In genomic region chr5:5507701-5508225, GRCm38 (mm10) we compare ENCODE assay signal across 9 mouse cellular contexts. TPM values are rescaled to one million over a fixed set of nuclear protein-coding genes. Genes with fewer than 3 reads are reported as not detected.
DNase-seq lines count a peak whose midpoint lies in the region; ATAC-seq and TF ChIP-seq lines count a peak whose summit lies in the region.
"Had no signal": no experiment of that assay in that cellular context is flagged by ENCODE, and none has a peak within 500 bp of the region (broad histone marks: within the 10 kb centered on the region; RNA-seq: fewer than 3 reads in every experiment).

No protein-coding gene starts in this region.

- peaks cover 36 to 70% of the 10 kb centered on the region in 2 experiments for H3K36me3 ChIP-seq in CH12.LX (replicated peaks in 1 of 2; ENCODE audit: control insufficient read depth in 1 of 2, insufficient read depth in 1 of 2, low read length in 1 of 2)
- peaks cover 35% of the 10 kb centered on the region for H3K36me3 ChIP-seq in embryonic facial prominence, embryonic 14.5 days (ENCODE audit: control insufficient read depth, insufficient read depth, low read length)
- peaks cover 21% of the 10 kb centered on the region; the same call in 1 of the 2 replicates for H3K36me3 ChIP-seq in lung, embryonic 14.5 days (ENCODE audit: insufficient read depth)

- H3K79me2 ChIP-seq in CH12.LX (replicated peaks; ENCODE audit: control insufficient read depth, extremely low read depth, insufficient read depth, poor library complexity, severe bottlenecking): no peaks in the 10 kb centered on the region; the same call in 1 of the 2 replicates

- TF ChIP-seq EP300 in CH12.LX (IDR thresholded peaks at IDR 0.05; ENCODE audit: low read length): no peak

- no peak overlapping the region for H3K9ac ChIP-seq in CH12.LX (ENCODE audit: insufficient read depth, low read depth)
- no peak overlapping the region for H3K9ac ChIP-seq in embryonic facial prominence, embryonic 14.5 days (ENCODE audit: low read depth, low read length)
- no peak overlapping the region for H3K9ac ChIP-seq in lung, embryonic 14.5 days
- H3K9ac ChIP-seq: embryonic facial prominence, embryonic 15.5 days had no signal

- TF ChIP-seq POLR2A in CH12.LX (IDR thresholded peaks at IDR 0.05; ENCODE audit: low read depth, low read length): no peak

- TF ChIP-seq CTCF in CH12.LX (conservative IDR thresholded peaks at IDR 0.05 in 1 of 2, IDR thresholded peaks at IDR 0.05 in 1 of 2; ENCODE audit: low read depth in 2 of 2, low read length in 2 of 2): peak in 1 of 2 experiments; percentile 71; a peak in 2 of 4 replicates
- TF ChIP-seq CTCF in layer of hippocampus, adult 2 months (conservative IDR thresholded peaks at IDR 0.05): peak; percentile 76
- TF ChIP-seq CTCF in lung, embryonic 14.5 days (IDR thresholded peaks at IDR 0.05; ENCODE audit: low read depth): peak; percentile 79

- in situ Hi-C loops in CH12.LX (cut with MboI; ENCODE audit: low pct_ligation_motif_present, low pct_unique_long_range_greater_than_20kb, low sequenced_read_pairs): loop anchor here (10.0 to 25.0 kb wide), 2 partner anchors 130 to 227 kb away; no protein-coding TSS in a partner anchor

- ATAC-seq in embryonic facial prominence, embryonic 14.5 days (ENCODE audit: low read depth): peak; percentile 44; the same call in 1 of the 2 replicates
- ATAC-seq in hematopoietic stem cell, adult 5-6 weeks (replicated peaks in 1 of 2; ENCODE audit: insufficient read depth in 1 of 2, low FRiP score in 2 of 2, low TSS enrichment in 1 of 2, low read depth in 1 of 2, poor library complexity in 2 of 2, severe bottlenecking in 2 of 2): peak; percentile 69 to 71; a peak in 3 of 4 replicates
- peak; percentile 57; the same call in 1 of the 2 replicates for ATAC-seq in lung, embryonic 14.5 days (ENCODE audit: insufficient read depth)

- peak; percentile 26 for DNase-seq in CH12.LX (ENCODE audit: extremely low read depth)
- DNase-seq in adrenal gland, postnatal 25 days: peak; percentile 73
- DNase-seq in embryonic facial prominence, embryonic 14.5 days (ENCODE audit: low spot score): peak; percentile 48
- peak; percentile 39 to 53 for DNase-seq in layer of hippocampus, adult 2 months (ENCODE audit: low spot score in 2 of 2)
- DNase-seq in lung, embryonic 14.5 days: peak; percentile 78
- DNase-seq in ovary, postnatal 14 days (ENCODE audit: low spot score): peak; percentile 38
- peak; percentile 20 to 69 for DNase-seq in urinary bladder, postnatal 4 days (ENCODE audit: low spot score in 2 of 2)

- dilution Hi-C loops in CH12.LX (cut with MboI; ENCODE audit: extremely low pct_ligation_motif_present, extremely low pct_unique_long_range_greater_than_20kb, low sequenced_read_pairs): no loop called here

- 58% methylated on average over 19 of the region's 20 CpGs for WGBS in embryonic facial prominence, embryonic 14.5 days
- 53% methylated on average over 20 of the region's 20 CpGs for WGBS in lung, embryonic 14.5 days

- peaks cover 8 to 32% of the 10 kb centered on the region in 2 experiments for H3K4me1 ChIP-seq in CH12.LX (ENCODE audit: control insufficient read depth in 1 of 2, insufficient read depth in 2 of 2)
- 0 out of 2 replicates have a peak, but pooled peaks cover 3% of the 10 kb centered on the region for H3K4me1 ChIP-seq in embryonic facial prominence, embryonic 14.5 days (ENCODE audit: control insufficient read depth, insufficient read depth, low read length)
- no peaks in the 10 kb centered on the region for H3K4me1 ChIP-seq in lung, embryonic 14.5 days (ENCODE audit: insufficient read depth)

- H3K4me3 ChIP-seq in CH12.LX (replicated peaks in 1 of 3; ENCODE audit: low read depth in 2 of 3, low read length in 2 of 3, poor library complexity in 1 of 3): no peak overlapping the region
- no peak overlapping the region for H3K4me3 ChIP-seq in embryonic facial prominence, embryonic 14.5 days (ENCODE audit: low read depth, low read length)
- peak overlapping the region; percentile 17; the same call in 1 of the 2 replicates for H3K4me3 ChIP-seq in layer of hippocampus, adult 2 months
- H3K4me3 ChIP-seq in lung, embryonic 14.5 days (ENCODE audit: low read depth, low read length): no peak overlapping the region
- H3K4me3 ChIP-seq: embryonic facial prominence, embryonic 15.5 days had no signal

- H3K27me3 ChIP-seq in CH12.LX (replicated peaks): no peaks in the 10 kb centered on the region
- H3K27me3 ChIP-seq in embryonic facial prominence, embryonic 14.5 days (replicated peaks; ENCODE audit: control insufficient read depth, insufficient read depth, low read length): no peaks in the 10 kb centered on the region
- H3K27me3 ChIP-seq in lung, embryonic 14.5 days (ENCODE audit: insufficient read depth, low read length): no peaks in the 10 kb centered on the region
- H3K27me3 ChIP-seq: embryonic facial prominence, embryonic 15.5 days had no signal

- H3K27ac ChIP-seq in CH12.LX (ENCODE audit: insufficient read depth, low read depth): no peak overlapping the region
- H3K27ac ChIP-seq in embryonic facial prominence, embryonic 14.5 days (replicated peaks; ENCODE audit: low read depth, low read length): no peak overlapping the region
- no peak overlapping the region for H3K27ac ChIP-seq in layer of hippocampus, adult 2 months
- no peak overlapping the region for H3K27ac ChIP-seq in lung, embryonic 14.5 days (ENCODE audit: low read depth)
- H3K27ac ChIP-seq: embryonic facial prominence, embryonic 15.5 days had no signal

- peak; percentile 58 for TF ChIP-seq RAD21 in CH12.LX (IDR thresholded peaks at IDR 0.05; ENCODE audit: low read depth, low read length)

- H3K9me3 ChIP-seq in CH12.LX (replicated peaks; ENCODE audit: low read length): peaks cover 4% of the 10 kb centered on the region
- H3K9me3 ChIP-seq in embryonic facial prominence, embryonic 14.5 days (ENCODE audit: control insufficient read depth, low read length): no peaks in the 10 kb centered on the region
- H3K9me3 ChIP-seq in lung, embryonic 14.5 days (ENCODE audit: low read depth, low read length): no peaks in the 10 kb centered on the region
- H3K9me3 ChIP-seq: embryonic facial prominence, embryonic 15.5 days had no signal

- no peak overlapping the region for H3K4me2 ChIP-seq in CH12.LX (ENCODE audit: insufficient read depth, low read depth, poor library complexity, severe bottlenecking)
- no peak overlapping the region for H3K4me2 ChIP-seq in embryonic facial prominence, embryonic 14.5 days (ENCODE audit: low read depth, low read length)
- no peak overlapping the region for H3K4me2 ChIP-seq in lung, embryonic 14.5 days
- H3K4me2 ChIP-seq: embryonic facial prominence, embryonic 15.5 days had no signal

TF ChIP-seq in CH12.LX, 34 proteins besides CTCF, POLR2A, EP300 and RAD21:
- TF ChIP-seq SMC3 (IDR thresholded peaks at IDR 0.05; ENCODE audit: low read depth, low read length) (peak; percentile 81), UBTF (IDR thresholded peaks at IDR 0.05; ENCODE audit: low read depth, low read length) (no peak)
TF ChIP-seq in CH12.LX: peak in this region for 1.

RNA-seq across cellular contexts. Expression of gene Cldn12, which starts 7.0 kb away (rescaled TPM):
- 13.4 and 23.5 TPM in 2 replicates for total RNA-seq in CH12.LX (2012; rRNA removed)
- 22.6 and 24.1 TPM in 2 replicates for total RNA-seq in CH12.LX (2014; rRNA removed)
- 10.6 and 11.8 TPM in 2 replicates for polyA plus RNA-seq in CH12.LX (2012; ENCODE audit: insufficient read length, low read depth)
- 18.6 and 25.2 TPM in 2 replicates for total RNA-seq in adrenal gland, postnatal 25 days (2021)
- 15.6 and 16.1 TPM in 2 replicates for polyA plus RNA-seq in embryonic facial prominence, embryonic 14.5 days (2014; fragmentation: Nextera tagmentation; extraction: Ambion mirVana)
- total RNA-seq in hematopoietic stem cell, adult 5-6 weeks (2017): 12.8 and 12.9 TPM in 2 replicates
- 10 to 100 TPM; 32.0 to 33.5 TPM for total RNA-seq in layer of hippocampus, adult 2 months (2021)
- 17.6 and 17.9 TPM in 2 replicates for polyA plus RNA-seq in lung, embryonic 14.5 days (2014; fragmentation: Nextera tagmentation; extraction: Ambion mirVana)

RNA-seq across cellular contexts. Expression of gene 1700015F17Rik, which starts 28.8 kb away (rescaled TPM):
- total RNA-seq in CH12.LX (2012; rRNA removed) (not detected in 2 replicates), CH12.LX (2014; rRNA removed) (not detected in 2 replicates)
- not detected in 2 replicates for polyA plus RNA-seq in CH12.LX (2012; ENCODE audit: insufficient read length, low read depth)
- total RNA-seq in adrenal gland, postnatal 25 days (2021): not detected in 2 replicates
- polyA plus RNA-seq in embryonic facial prominence, embryonic 14.5 days (2014; fragmentation: Nextera tagmentation; extraction: Ambion mirVana): not detected in 2 replicates
- not detected in 2 replicates for total RNA-seq in hematopoietic stem cell, adult 5-6 weeks (2017)
- not detected for total RNA-seq in layer of hippocampus, adult 2 months (2021)
- not detected in 2 replicates for polyA plus RNA-seq in lung, embryonic 14.5 days (2014; fragmentation: Nextera tagmentation; extraction: Ambion mirVana)
- polyA plus RNA-seq: embryonic facial prominence, embryonic 15.5 days had no signal

RNA-seq across cellular contexts. Expression of gene Gtpbp10, which starts 51.6 kb away (rescaled TPM):
- total RNA-seq in CH12.LX (2012; rRNA removed): not detected in 2 replicates
- not detected in 2 replicates for total RNA-seq in CH12.LX (2014; rRNA removed)
- not detected in 2 replicates for polyA plus RNA-seq in CH12.LX (2012; ENCODE audit: insufficient read length, low read depth)
- total RNA-seq in adrenal gland, postnatal 25 days (2021): 15.0 and 17.2 TPM in 2 replicates
- 24.6 and 25.4 TPM in 2 replicates for polyA plus RNA-seq in embryonic facial prominence, embryonic 14.5 days (2014; fragmentation: Nextera tagmentation; extraction: Ambion mirVana)
- total RNA-seq in hematopoietic stem cell, adult 5-6 weeks (2017): 31.6 and 38.6 TPM in 2 replicates
- 10 to 100 TPM; 10.1 TPM for total RNA-seq in layer of hippocampus, adult 2 months (2021)
- 31.0 and 33.7 TPM in 2 replicates for polyA plus RNA-seq in lung, embryonic 14.5 days (2014; fragmentation: Nextera tagmentation; extraction: Ambion mirVana)

Comparison
In these comparisons a context has a peak if more than half of its experiments do, and no peak if none do; other contexts are left out.
1. DNase-seq: peak in every context shown above with its lines; median percentile 78 in lung, embryonic 14.5 days; 73 in adrenal gland, postnatal 25 days; 48 in embryonic facial prominence, embryonic 14.5 days; 46 in layer of hippocampus, adult 2 months; 44 in urinary bladder, postnatal 4 days; 38 in ovary, postnatal 14 days; 26 in CH12.LX.
2. RNA of gene Gtpbp10, which starts 51.6 kb away (total RNA-seq): 31.6 to 38.6 TPM in hematopoietic stem cell, adult 5-6 weeks, 15.0 to 17.2 TPM in adrenal gland, postnatal 25 days and 10.1 TPM in layer of hippocampus, adult 2 months; not detected in CH12.LX; every median in the first group is over 10 times any median in the second.
3. Peak in every context shown above with its lines, with median percentiles within 50 percentile points of each other: ATAC-seq.